Mouse (Mus musculus) limb, embryonic 15.5 days (tissue): ENCODE measurements around the gene Kcnc1. TPM values are rescaled to one million over a fixed set of nuclear protein-coding genes. Genes with fewer than 3 reads are reported as not detected.

Experiments
- ATAC-seq: fragments of 200-750 bp; cut with Nextera tagmentation; 2 replicates; pipeline ENCODE4 v1.8.0; 2017; ENCODE audit warnings: low read depth, moderate TSS enrichment; ENCODE audit not compliant: insufficient number of reproducible peaks, low FRiP score, low TSS enrichment
- H3K27ac ChIP-seq: fragments of 300-500 bp; sonication (generic); 2 replicates; pipeline ENCODE4 v1.5.1; 2015; ENCODE audit warnings: moderate library complexity, mild to moderate bottlenecking, inconsistent platforms
- H3K27me3 ChIP-seq: fragments of 300-500 bp; sonication (generic); 2 replicates; pipeline ENCODE4 v1.6.1; 2015; ENCODE audit warnings: inconsistent platforms
- H3K36me3 ChIP-seq: fragments of 300-500 bp; sonication (generic); 2 replicates; pipeline ENCODE4 v1.6.1; 2015; ENCODE audit warnings: inconsistent platforms
- H3K4me1 ChIP-seq: fragments of 300-500 bp; sonication (generic); 2 replicates; pipeline ENCODE4 v1.6.1; 2015; ENCODE audit warnings: inconsistent platforms
- H3K4me2 ChIP-seq: fragments of 300-500 bp; sonication (generic); 2 replicates; pipeline ENCODE4 v1.6.1; 2015; ENCODE audit warnings: mild to moderate bottlenecking, inconsistent platforms
- H3K4me3 ChIP-seq: fragments of 300-500 bp; sonication (generic); 2 replicates; pipeline ENCODE4 v1.5.1; 2015; ENCODE audit warnings: mild to moderate bottlenecking, inconsistent platforms
- H3K9ac ChIP-seq: fragments of 300-500 bp; sonication (generic); 2 replicates; pipeline ENCODE4 v1.6.1; 2015; ENCODE audit warnings: inconsistent platforms
- H3K9me3 ChIP-seq: fragments of 300-500 bp; sonication (generic); 2 replicates; pipeline ENCODE4 v1.6.1; 2016; ENCODE audit warnings: inconsistent platforms
- WGBS: fragments of 180-500 bp; shearing (Covaris S2); methylation state at CpG from one replicate; pipeline ENCODE4 v1.1.7; 2015; 5-methylcytosine and 5-hydroxymethylcytosine counted together
- polyA plus RNA-seq: library from polyadenylated mRNA; unstranded; fragments of >200 nt; fragmentation: Nextera tagmentation; extraction: Ambion mirVana; gene quantifications from 2 replicates; pipeline ENCODE4 v1.2.1, GENCODE M21; 2015

Gene Kcnc1
- polyA plus RNA-seq, 1 experiment from 2014 or later, result 0.37 TPM

GRCm38 (mm10) chr7:46409204-46409789 is 13.0 kb downstream of the Kcnc1 start:
- Histone ChIP-seq H3K27me3 (no peaks in the 10 kb centered on the region), H3K36me3 (no peaks in the 10 kb centered on the region), H3K4me1 (no peaks in the 10 kb centered on the region), H3K27ac (no peak overlapping the region), H3K4me3 (no peak overlapping the region), H3K9me3 (no peaks in the 10 kb centered on the region), H3K4me2 (no peak overlapping the region), H3K9ac (no peak overlapping the region)
- no peak for ATAC-seq
- 45% methylated on average over 12 of the region's 12 CpGs for WGBS

- H3K27ac ChIP-seq, result no peak overlapping the region
- H3K27me3 ChIP-seq, result no peaks in the 10 kb centered on the region
- no peak overlapping the region for H3K9ac ChIP-seq
- no peaks in the 10 kb centered on the region for H3K9me3 ChIP-seq
- no peak overlapping the region for H3K4me3 ChIP-seq
- no peaks in the 10 kb centered on the region for H3K4me1 ChIP-seq
- H3K4me2 ChIP-seq, result no peak overlapping the region
- ATAC-seq, result no peak
- H3K36me3 ChIP-seq, result no peaks in the 10 kb centered on the region
- 78% methylated on average over 6 of the region's 6 CpGs for WGBS
Observed at GRCm38 (mm10) chr7:46410727-46411126, 14.4 kb downstream of the Kcnc1 start.

GRCm38 (mm10) chr7:46412823-46413222 is 16.5 kb downstream of the Kcnc1 start:
- ATAC-seq, result no peak
- Histone ChIP-seq H3K4me3 (no peak overlapping the region), H3K9me3 (no peaks in the 10 kb centered on the region), H3K27ac (no peak overlapping the region), H3K4me2 (no peak overlapping the region), H3K27me3 (no peaks in the 10 kb centered on the region), H3K9ac (no peak overlapping the region), H3K4me1 (no peaks in the 10 kb centered on the region), H3K36me3 (no peaks in the 10 kb centered on the region)
- WGBS, result 61% methylated on average over 5 of the region's 5 CpGs

GRCm38 (mm10) chr7:46413959-46414725 is 17.8 kb downstream of the Kcnc1 start:
- WGBS, result 58% methylated on average over 6 of the region's 6 CpGs
- no peak overlapping the region for H3K4me3 ChIP-seq
- no peaks in the 10 kb centered on the region for H3K9me3 ChIP-seq
- no peak overlapping the region for H3K4me2 ChIP-seq
- H3K27ac ChIP-seq, result no peak overlapping the region
- ATAC-seq, result no peak
- no peaks in the 10 kb centered on the region for H3K4me1 ChIP-seq
- no peak overlapping the region for H3K9ac ChIP-seq
- no peaks in the 10 kb centered on the region for H3K27me3 ChIP-seq
- no peaks in the 10 kb centered on the region for H3K36me3 ChIP-seq

- Histone ChIP-seq H3K4me1 (no peaks in the 10 kb centered on the region), H3K4me3 (no peak overlapping the region), H3K9me3 (no peaks in the 10 kb centered on the region), H3K4me2 (no peak overlapping the region), H3K9ac (no peak overlapping the region), H3K27me3 (no peaks in the 10 kb centered on the region), H3K27ac (no peak overlapping the region), H3K36me3 (no peaks in the 10 kb centered on the region)
- no peak for ATAC-seq
- 74% methylated on average over 14 of the region's 14 CpGs for WGBS
Observed at GRCm38 (mm10) chr7:46415818-46416425, 19.6 kb downstream of the Kcnc1 start.

- H3K4me3 ChIP-seq, result no peak overlapping the region
- H3K9ac ChIP-seq, result no peak overlapping the region
- H3K36me3 ChIP-seq, result no peaks in the 10 kb centered on the region
- no peaks in the 10 kb centered on the region for H3K27me3 ChIP-seq
- H3K4me2 ChIP-seq, result no peak overlapping the region
- no peak for ATAC-seq
- no peak overlapping the region for H3K27ac ChIP-seq
- no peaks in the 10 kb centered on the region for H3K9me3 ChIP-seq
- 76% methylated on average over 7 of the region's 7 CpGs for WGBS
- H3K4me1 ChIP-seq, result no peaks in the 10 kb centered on the region
Observed at GRCm38 (mm10) chr7:46417467-46417866, 21.2 kb downstream of the Kcnc1 start.

GRCm38 (mm10) chr7:46418102-46418622 is 21.9 kb downstream of the Kcnc1 start:
- no peak overlapping the region for H3K4me3 ChIP-seq
- no peak overlapping the region for H3K27ac ChIP-seq
- H3K4me1 ChIP-seq, result no peaks in the 10 kb centered on the region
- H3K27me3 ChIP-seq, result no peaks in the 10 kb centered on the region
- H3K4me2 ChIP-seq, result no peak overlapping the region
- no peaks in the 10 kb centered on the region for H3K9me3 ChIP-seq
- no peak for ATAC-seq
- no peak overlapping the region for H3K9ac ChIP-seq
- WGBS, result 79% methylated on average over 16 of the region's 16 CpGs
- H3K36me3 ChIP-seq, result no peaks in the 10 kb centered on the region

- no peak overlapping the region for H3K27ac ChIP-seq
- H3K9me3 ChIP-seq, result no peaks in the 10 kb centered on the region
- WGBS, result 46% methylated on average over 5 of the region's 5 CpGs
- H3K36me3 ChIP-seq, result no peaks in the 10 kb centered on the region
- H3K4me2 ChIP-seq, result no peak overlapping the region
- ATAC-seq, result no peak
- no peak overlapping the region for H3K4me3 ChIP-seq
- H3K9ac ChIP-seq, result no peak overlapping the region
- no peaks in the 10 kb centered on the region for H3K4me1 ChIP-seq
- no peaks in the 10 kb centered on the region for H3K27me3 ChIP-seq
Observed at GRCm38 (mm10) chr7:46421535-46421934, 25.2 kb downstream of the Kcnc1 start.

GRCm38 (mm10) chr7:46422052-46422763 is 25.9 kb downstream of the Kcnc1 start:
- Histone ChIP-seq H3K36me3 (no peaks in the 10 kb centered on the region), H3K4me2 (no peak overlapping the region), H3K9ac (no peak overlapping the region), H3K27ac (no peak overlapping the region), H3K4me1 (no peaks in the 10 kb centered on the region), H3K9me3 (no peaks in the 10 kb centered on the region), H3K27me3 (no peaks in the 10 kb centered on the region), H3K4me3 (no peak overlapping the region)
- ATAC-seq, result no peak
- WGBS, result 76% methylated on average over 8 of the region's 8 CpGs

- Histone ChIP-seq H3K4me1 (no peaks in the 10 kb centered on the region), H3K9ac (no peak overlapping the region), H3K9me3 (no peaks in the 10 kb centered on the region), H3K27me3 (no peaks in the 10 kb centered on the region), H3K27ac (no peak overlapping the region), H3K4me3 (no peak overlapping the region), H3K4me2 (no peak overlapping the region), H3K36me3 (no peaks in the 10 kb centered on the region)
- ATAC-seq, result no peak
- WGBS, result 54% methylated on average over 18 of the region's 18 CpGs
Observed at GRCm38 (mm10) chr7:46422764-46423412, 26.6 kb downstream of the Kcnc1 start.

- Histone ChIP-seq H3K4me1 (no peaks in the 10 kb centered on the region), H3K4me2 (no peak overlapping the region), H3K9me3 (no peaks in the 10 kb centered on the region), H3K27ac (no peak overlapping the region), H3K4me3 (no peak overlapping the region), H3K36me3 (no peaks in the 10 kb centered on the region), H3K27me3 (no peaks in the 10 kb centered on the region), H3K9ac (no peak overlapping the region)
- 79% methylated on average over 3 of the region's 3 CpGs for WGBS
- no peak for ATAC-seq
Observed at GRCm38 (mm10) chr7:46423951-46424350, 27.7 kb downstream of the Kcnc1 start.
